Mouse (Mus musculus) urinary bladder, adult 2 months (tissue): Measurements from ENCODE around the gene Cr1l. TPM values are rescaled to one million over a fixed set of nuclear protein-coding genes. Genes with fewer than 3 reads are reported as not detected.
A peak's percentile ranks its signal among the peaks of the same experiment; 100 is the strongest.

ENCODE experiments used
- DNase-seq: peaks from one replicate; pipeline ENCODE4 v3.0.0; 2022; ENCODE audit warnings: low spot score
- polyA plus RNA-seq: library from polyadenylated mRNA; depleted of rRNA; stranded (reverse); fragments of >200 nt; gene quantifications from 2 replicates; pipeline ENCODE4 v1.2.3, GENCODE M21; 2012; rRNA removed

The Cr1l gene
- 103 and 106 TPM in 2 replicates for polyA plus RNA-seq

DNA sequence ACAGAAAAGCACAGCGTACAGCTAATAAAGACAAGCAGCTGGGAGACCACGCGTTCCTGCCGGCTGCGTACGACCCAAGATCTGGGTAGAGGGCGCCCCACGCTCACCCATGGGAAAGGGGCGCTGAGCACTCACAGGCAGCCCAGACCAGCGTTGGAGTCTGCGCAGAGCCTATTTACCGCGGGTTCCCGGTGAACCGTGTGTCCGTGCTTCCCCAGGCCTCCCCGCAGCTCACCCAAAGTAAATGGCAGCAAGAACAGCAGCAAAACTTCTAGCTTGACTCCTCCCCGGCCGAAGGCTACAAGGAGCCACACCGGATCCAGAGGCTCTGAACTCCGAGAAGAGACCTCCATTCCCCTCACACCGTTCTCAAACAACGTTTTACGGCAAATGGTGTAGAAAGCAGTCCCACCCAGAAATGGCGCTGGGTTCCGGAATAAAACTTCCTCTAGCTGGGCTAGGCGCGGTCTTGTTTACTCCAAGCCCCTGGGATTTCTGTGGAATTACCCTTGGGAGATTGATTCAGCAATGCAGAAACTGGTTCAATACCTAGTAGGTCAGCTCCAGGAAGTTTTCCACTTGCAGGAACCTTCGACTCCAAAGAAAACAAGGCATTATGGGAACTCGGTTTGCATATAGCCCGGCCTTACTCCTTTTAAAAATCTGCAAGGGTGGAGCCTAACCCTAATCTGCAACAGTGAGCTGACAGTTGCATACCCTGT lies at the start of gene Cr1l:
TSS of gene Cr1l (minus strand) at position 634 of the 722 bp plus-strand sequence.
- peak; percentile 77 for DNase-seq

DNA sequence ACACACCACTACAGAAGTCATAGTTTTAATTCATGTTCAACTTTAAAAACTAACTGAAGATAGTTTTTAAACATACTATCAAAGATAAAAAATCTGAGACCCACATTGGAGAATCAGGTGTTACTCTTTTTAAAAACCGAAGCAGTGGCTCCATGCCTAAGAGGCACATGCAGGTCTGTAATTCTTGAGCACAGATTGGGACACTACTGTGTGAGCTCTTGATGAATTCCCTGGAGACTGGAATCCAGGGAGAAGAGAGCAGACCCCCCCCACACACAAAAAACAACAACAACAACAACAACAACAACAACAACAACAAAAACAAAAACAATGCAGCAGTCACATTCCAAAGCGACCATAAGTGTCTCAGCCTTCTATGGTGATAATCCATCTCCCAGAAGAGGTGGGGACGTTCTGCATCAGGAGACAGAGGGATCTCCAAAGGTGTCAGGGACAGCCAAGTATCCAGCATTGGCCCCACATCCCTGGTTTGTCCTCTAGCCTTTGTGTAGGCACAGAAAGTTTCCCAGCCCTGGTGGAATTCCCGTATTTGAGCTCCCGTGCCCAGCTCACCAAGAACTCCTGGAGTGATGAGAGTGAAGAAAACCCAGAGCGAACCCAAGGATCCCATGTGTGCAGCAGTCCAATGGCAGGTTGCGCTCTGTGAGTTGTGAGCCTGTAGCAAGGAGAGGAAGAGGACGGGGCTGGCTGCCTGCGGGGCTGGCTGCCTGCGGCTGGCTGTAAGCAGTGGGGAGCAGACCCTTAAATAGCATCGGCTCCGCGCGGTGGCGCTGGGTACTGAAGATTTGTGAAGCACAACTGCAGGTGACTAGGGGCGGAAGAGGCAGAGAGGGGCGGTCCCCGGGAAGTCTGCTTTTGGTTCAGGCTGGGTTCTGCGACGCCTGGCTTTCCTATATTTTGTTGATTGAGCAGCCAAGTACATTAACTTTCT lies 44.9 kb upstream of the Cr1l start, which contains the start of gene Cr2:
TSS of gene Cr2 (minus strand) at position 737 of the 952 bp plus-strand sequence.
- DNase-seq: peak; percentile 21

DNA sequence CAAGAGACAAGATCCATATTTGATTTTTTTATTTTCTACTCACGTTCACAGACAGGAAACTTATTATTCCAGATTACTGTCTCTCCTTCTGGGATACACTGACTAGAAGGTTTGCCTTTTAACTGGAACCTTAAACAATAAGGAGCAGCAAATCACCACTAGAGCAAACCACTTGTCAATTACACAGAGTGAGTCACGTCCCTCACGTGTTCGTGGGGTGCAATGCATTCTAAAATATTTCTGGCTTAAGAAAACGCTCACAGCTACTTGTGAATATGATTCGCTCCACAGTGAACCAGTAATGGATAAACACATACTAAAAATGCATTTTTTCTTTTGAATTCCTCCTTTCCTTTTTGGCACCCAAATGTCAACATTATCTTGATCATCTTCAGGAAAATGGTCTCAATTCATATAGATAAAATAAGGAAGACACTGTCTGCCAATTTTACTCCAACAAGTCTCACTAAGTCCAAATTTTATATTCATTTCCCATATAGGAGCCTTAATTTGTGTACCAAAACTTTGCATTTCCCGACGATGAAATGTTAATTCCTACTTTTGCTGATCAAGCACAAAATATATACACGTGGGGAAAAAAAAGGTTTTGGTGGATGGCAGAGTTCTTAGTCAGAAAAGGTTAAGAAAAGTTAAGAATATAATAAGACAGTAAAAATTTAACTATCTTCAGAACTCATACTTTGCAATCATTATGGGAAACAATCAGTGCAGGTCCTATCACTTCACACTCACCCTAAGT lies 33.8 kb upstream of the Cr1l start:
- no peak for DNase-seq

DNA sequence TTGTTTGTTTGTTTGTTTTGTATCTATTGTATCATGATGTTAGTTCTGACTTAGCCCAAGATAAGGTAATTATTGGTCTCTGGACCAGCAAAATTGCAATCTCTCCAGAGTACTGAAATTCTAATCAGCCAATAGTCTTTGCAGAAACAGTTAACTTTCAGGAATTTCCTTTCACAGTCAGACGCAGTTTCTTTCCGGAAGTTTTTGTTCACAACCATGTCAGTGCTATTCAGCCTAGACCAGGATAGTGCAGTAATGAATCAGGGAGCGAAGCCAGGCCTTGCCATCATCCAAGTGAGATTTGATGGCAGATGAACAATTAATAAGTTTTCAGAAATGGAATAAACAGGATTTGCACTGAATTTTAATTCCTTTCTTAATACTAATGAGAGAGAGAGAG lies 684 bp upstream of the Cr1l start:
- DNase-seq: no peak

DNA sequence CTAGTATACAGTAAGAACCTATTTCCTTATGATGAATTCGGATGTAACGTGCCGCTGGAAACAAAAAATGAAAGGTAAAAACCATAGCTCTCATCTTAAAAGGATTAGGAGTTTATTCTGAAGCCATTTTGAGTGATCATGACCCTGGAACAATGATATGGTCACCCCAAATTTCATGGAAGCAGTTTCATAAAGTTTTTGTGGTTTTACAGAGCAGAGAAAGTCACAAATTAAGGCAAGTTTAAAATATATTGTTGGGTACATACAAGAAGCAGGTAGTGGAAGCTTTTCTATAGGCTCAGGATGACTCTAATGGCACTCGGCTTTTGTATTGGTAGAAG lies 259 bp upstream of the Cr1l start:
- no peak for DNase-seq

DNA sequence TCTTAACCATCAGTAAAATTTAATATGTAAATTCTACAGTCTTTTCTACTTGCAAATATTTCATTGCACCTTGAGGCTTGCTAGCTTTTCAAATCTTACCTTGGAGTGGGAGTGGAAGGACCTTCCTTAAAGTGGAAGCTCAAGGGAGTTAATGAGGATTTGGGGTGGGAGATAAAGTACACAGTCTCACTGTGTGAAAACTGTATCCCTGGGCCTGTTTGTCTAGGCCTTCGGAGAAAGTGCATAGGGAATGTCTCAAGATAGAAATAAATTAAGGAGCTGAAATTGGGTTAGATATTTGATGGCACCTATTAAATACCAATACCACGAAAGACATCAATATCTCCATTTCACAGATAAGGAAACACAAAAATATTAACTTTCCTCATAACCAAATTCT lies 907 bp downstream of the Cr1l start:
- DNase-seq: no peak

DNA sequence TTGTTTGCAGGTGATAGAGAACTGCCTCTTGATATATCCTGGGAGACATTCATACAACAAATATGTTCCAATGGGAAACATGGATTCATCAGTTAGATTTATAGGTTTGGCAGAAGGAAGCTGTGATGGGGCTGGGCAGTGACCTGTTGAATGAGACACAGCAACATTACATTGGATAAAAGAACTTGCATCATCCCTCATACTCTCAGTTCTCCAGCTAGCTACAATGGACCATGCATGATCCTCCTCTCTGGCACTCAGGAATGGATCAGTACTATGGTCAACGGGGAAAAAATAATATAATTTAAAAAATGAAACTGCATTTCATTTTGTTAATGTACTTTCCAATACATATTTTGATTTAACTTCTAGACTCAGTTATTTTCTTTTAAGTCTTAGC lies 1.5 kb downstream of the Cr1l start:
- no peak for DNase-seq

DNA sequence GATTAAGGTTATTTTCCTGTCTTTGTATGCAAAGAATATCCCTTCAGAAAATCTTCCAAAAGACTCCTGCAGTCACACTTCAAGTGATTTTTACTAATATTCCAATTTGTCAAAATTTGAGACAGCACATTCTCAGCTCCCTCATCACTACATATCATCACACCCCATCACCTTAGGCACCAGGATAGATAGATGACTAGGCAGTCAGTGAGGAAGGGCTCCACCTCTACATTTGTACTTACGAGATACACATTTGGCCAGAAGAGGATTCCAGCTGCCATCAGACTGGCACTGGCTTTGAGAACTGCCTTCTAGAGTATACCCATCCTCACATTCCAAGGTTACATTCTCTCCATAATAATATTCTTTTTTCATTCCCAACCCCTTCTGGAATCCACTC lies 17.0 kb downstream of the Cr1l start:
- no peak for DNase-seq

DNA sequence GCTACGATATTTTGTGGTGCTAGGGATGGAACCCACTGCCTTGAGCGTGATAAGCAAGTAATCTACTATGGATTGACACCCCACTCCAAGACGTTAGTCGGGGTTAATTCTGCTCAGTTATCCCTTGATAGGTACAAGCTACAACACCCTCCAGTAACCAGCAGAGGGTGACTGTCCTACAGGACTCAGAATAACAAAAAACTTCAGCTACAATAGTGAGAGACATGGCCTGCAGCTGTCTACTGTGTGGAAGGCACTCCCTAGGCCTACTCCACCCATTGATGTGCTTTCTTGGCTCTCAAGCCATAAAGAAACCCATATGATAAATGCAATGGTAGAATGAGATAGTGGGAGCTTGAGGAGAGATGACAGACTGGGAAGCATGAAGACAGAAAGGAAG lies 17.8 kb downstream of the Cr1l start:
- DNase-seq: no peak

DNA sequence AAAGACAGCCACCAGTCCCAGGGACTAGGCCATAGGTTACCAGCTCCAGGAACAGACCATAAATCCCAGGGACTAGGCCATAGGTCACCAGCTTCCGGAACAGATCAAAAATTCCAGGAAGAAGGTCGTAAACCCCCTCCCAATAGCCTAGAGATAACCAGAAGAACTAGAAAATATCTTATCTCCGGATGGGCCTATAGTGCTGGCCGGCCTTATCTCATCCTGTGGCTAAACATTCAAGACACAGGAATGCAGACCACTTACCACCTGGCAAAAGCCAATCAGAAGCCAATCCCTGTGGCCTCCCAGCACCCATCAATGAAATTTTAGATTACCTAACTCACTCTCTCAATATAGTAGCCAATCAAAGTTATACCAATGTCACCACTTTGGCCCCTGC lies 30.7 kb downstream of the Cr1l start:
- DNase-seq: no peak

DNA sequence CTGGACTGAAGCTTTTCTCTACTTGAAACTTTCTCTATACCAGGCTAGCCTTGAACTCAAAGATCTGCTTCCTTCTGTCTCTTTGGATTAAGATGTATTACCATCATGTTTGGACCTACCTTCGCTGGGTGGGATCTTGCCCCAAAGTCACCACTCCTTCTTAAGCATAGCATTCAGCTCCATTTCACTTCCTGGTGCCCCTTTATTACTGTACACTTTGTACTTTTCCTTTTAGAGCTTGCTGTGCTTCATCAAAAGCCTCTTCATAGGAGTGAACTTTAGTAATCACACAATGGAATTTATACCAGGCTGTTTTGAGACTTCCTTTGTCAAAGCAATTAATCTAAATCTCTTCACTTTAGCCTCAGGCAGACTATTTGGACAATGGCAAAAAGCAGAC lies 33.4 kb downstream of the Cr1l start:
- no peak for DNase-seq

DNA sequence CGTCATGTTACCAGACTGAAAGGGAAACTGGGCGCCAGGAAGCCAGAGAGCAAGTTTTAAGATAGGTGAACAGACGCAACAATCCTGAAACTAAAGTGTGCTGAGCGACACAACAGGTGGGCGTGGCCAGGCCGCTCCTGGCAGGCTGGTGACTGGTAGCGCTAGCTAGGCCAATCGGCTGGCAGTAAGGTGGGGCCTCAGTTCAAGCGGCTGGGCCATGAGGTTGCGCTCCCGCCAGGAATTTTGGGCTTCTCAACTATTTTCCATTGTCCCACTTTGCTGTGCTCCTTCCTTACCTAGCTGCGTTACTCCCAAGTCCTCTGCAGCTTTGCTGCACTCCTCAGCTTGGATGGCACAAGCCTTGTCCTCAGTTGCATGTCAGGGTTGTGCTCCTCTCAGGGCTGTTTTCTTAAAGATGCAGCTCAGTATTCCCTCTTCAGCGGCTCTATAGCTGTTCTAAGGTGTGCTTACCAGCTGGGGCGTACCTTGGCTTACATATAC lies 39.1 kb downstream of the Cr1l start, which contains the start of gene Cd46:
TSS of gene Cd46 (minus strand) at position 30 of the 501 bp plus-strand sequence.
- DNase-seq: peak; percentile 56

DNA sequence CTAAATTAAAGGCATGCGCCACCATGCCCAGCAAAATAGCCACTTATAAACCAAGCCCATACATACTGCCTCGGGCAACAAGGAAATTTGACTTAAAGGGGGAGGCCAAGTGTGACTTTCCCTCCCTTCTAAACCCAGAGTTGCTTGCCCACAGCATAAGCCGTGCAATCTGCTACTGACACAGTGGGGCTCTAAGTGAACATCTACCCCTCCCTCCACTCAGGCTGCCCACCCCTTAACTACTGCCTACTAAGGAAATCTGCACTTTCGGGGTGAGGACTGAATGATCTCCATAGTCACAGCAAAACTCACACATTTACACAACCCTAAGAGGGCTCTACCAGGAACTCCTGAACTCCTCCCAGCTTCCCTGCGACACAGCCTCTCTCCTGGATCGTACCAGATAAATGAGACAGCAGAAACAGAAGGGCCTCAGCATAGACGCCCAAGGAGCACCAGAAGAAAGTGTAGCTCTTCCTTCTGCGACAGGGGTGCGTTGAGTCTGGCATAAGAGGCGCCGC lies 39.6 kb downstream of the Cr1l start:
- DNase-seq: no peak

DNA sequence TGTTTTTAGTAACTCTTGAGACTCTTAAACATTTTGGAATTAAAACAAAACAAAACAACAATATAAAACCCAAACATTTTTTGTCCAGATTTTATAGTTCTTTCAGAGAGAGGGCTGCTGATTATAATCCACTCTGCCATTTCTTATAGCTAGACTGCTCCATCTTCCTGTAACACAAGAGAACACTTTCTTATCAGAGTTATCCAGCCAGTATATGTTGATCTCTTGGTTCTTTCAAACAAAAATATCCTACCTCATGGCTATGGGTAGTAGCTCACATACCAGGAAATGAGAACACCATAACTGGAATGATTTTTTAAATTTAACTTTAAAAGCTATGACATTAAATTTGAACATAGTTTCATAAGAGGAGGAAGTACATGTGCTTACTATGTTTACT lies 49.2 kb downstream of the Cr1l start:
- no peak for DNase-seq

Other genes starting within 250 kb of the Cr1l start
- 234 and 240 TPM in 2 replicates for gene Cd34, start 192.8 kb downstream of the Cr1l start, polyA plus RNA-seq
- gene Cd46, start 39.3 kb downstream of the Cr1l start, polyA plus RNA-seq: 4.5 and 6.1 TPM in 2 replicates
- 0.29 and 0.31 TPM in 2 replicates for gene Cr2, start 45.1 kb upstream of the Cr1l start, polyA plus RNA-seq